Mouse (Mus musculus) B cell, adult 2 months (primary cell): ENCODE results near the gene Prep.
A peak's percentile ranks its signal among the peaks of the same experiment; 100 is the strongest.
"Not testable (repeated sequence)": the region's sequence is repeated elsewhere in the genome, so short reads cannot be mapped to it uniquely, and the experiment has no call there.

Experiments used
- DNase-seq, 2 experiments: peaks; one replicate each; pipeline ENCODE4 v3.0.0; 2022

Prep gene

DNA sequence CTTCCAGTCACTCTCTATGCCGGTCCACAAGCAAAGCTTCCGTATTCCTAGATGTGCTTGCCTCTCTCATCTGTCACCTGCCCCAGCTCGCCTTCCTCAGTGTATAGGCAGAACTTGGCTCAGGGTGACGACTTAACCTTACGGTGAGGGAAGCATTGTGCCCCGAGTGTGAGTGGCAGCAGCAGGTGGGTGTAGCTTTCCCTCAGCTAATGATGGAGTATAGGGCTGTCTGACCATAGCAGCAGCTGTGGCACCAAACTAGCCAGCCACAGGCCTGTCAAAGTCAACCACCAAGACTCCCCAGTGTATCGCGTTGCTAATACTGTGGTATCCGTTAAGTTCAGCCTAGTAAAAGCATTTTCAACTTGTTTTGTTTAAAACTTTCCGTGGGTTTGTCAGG, 9.6 kb downstream of the Prep start:
- no peak for DNase-seq

GRCm38 (mm10) chr10:45077353-45077752, 10.3 kb downstream of the Prep start:
- no peak for DNase-seq

DNA sequence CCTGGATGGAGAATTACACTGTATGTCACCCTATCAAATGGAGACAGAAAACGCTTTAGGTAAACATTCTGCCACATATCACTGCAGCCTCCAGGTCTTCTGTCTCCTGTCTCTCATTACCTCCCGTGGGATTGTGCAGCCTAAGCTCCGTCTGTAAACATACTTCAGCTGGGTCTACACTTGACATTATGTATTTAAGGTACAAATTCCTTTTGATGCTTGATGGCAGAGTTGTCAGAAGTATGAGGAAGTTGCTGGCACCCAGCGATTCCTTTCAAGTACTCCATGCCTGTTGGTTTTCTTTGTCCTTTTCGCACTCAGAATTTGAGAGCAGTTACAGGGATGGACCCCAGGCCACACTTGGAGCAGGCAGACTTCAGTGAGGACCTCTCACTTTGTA, 12.8 kb downstream of the Prep start:
- DNase-seq: no peak

DNA sequence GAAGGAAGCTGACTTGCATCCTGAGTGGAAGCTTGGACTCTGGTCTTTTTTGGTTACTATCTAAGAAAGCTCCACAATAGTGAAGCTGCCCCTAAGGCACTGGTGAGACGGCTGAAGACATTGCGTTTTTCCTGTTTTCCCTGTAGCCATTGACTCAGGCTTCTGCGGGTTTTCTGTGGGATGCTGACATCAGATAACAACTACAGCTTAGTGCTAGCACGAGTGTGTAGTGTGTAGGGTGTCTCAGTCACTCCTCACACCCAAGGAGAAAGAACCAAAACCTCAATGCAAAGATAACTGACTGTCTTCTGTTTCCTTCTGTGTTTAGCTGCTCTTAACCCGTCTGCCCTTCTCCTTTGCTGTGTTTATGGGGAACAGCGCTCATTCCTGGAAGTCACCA, 13.5 kb downstream of the Prep start:
- no peak for DNase-seq

- DNase-seq: no peak
These were observed 15.7 kb downstream of the Prep start for GRCm38 (mm10) chr10:45082730-45083129.

- DNase-seq: not testable (repeated sequence)
These were observed 17.0 kb downstream of the Prep start for GRCm38 (mm10) chr10:45084002-45084401.

DNA sequence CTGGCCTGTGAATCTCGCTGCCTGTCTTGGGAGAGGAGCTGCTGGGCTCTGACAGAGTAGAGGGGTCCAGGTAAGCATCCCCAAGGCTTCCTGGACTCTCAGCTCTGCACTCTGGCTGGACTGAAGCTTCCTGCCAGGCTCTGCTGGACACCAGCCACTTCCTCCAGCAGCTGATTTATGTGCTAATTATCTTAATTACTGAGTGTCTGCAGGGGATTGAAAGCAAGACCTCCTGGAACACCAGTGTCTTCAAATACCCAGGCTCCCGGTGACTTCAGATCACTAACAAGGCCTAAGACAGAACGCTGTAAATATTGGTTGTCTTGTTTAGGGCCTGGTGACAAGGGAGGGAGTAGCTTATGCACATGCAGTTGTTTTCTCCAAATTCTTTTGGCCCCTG, 17.5 kb downstream of the Prep start:
- no peak for DNase-seq

- no peak for DNase-seq
These were observed 18.3 kb downstream of the Prep start for GRCm38 (mm10) chr10:45085315-45085714.

- peak; percentile 53 to 56 for DNase-seq
These were observed 19.6 kb downstream of the Prep start for GRCm38 (mm10) chr10:45086637-45087036.

DNA sequence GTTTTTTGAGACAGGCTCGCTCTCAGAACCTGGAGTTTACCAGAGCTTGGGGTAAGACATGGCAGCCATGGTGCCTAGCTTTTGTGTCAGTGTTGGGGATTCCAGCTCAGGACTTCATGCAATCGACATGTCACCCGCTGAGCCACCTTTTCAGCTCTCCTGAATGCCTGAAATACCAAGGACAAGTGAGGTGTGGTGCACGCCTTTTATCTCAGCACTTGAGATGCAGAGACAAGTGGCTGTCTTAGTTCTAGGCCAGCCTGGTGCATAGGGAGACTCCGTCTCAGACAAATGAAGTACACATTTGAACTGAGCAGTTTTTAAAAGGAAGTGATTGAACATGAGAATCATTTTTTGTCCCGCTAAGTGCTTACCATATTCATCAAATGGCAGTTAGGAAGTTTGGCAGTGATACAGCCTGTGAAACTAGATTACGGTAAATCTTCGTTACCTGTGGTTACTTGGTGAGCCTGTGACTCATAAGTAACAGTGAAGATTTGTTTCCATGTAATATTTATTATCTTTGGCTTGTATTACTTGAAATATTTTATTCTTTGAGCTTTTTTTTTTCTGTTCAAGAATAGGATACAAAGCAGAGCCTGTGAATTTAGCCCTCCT, 24.6 kb downstream of the Prep start:
- DNase-seq: no peak

DNA sequence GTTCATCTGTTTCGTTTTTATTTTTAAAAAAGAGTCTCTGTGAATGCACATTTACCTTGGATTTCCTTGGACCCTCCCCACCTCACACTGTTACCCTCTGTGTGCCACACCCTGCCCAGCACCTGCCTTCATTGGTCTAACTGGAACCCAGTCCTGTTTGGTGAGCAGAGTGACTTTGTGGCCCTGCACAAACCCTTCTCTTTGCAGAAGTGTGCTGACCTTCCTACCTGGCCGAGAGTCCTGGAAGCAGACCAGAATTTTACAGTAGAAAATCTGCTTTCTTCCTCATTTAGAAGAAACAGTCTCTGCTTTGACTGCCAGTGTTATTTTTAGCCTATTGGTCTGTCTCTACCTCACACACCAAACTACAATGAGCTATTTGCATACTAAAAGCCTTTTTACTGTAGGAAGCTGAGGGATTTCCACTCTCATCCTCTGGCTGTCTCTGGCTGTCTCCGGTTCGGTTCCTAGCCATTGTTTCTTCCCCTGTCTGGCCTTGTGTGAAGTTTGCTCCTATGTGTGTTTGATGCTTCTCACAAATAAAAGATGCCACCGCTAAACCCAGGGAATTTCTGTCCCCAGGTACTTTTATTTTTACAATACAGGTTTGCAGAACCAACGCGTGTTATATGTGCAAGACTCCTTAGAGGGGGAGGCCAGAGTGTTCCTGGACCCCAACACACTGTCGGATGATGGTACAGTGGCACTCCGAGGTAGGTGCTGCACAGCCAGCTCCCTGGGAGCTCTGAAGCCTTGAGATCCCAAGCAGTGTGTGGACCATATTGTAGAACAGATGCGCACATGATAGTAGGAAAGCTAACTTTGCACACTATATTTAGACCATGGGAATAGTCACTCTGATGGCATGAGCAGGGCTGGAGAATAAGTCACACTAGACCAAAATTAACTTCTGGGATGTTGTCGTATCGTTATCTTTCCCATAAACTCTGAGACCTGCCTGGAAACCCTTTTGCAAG, 25.4 kb downstream of the Prep start:
- DNase-seq: no peak

DNA sequence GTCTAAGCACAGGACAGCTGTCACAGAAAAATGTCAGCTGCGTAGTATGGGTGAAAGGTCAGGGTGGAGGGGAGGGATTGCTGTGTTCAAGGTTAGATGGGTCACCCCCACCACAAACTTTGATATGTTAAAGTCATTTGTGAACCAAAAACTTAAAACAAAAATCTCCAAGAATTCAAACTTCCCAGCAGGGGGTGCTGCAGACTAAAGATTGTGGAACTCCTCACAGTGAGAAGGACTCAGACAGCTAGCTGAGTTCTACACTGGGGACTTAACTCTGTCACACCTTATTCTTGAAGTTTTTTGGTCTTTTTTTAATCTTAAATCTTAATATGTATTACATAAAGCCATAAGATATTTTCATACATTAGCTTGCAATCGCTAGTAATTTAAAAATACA, 31.7 kb downstream of the Prep start:
- DNase-seq: peak; percentile 80 to 83

DNA sequence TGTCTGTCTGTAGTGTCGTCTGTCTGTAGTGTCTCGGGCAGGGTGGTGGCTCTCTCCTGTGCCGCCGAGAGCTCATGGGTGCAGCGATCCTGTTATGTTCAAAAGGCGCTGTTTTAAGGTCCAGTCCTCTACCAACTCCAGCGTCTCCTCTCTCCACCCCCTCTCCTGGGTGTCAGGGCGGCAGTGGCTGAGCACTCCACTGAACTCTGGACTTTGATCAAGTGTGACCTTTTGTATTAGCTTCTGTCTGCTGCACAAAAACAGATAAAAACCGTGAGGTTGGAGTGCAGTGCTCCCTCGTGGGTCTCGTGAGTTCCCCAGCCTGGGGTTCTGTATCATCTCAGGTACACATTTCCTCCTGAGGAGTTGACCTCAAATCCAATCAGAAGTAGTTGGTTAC, 33.5 kb downstream of the Prep start:
- peak in 1 of 2 experiments; percentile 16 for DNase-seq

DNA sequence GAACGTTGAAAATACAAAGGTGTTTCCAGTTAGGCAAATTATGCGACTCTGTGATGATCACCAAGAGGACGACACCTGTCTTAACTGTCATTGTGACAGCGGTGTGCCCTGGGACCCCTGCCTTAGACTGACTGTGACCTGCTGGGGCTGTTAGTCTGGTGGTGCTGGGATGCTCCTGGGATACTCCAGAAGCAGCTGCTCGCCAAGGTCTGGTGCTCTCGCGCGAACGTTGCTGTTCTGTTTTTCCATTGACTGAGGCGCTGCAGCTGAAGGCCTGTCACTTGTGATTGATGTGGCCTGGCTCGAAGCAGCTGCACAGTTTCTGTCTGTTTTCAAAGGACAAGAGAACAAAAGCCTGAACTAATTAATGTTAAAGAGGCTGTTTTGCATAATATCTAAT, 36.2 kb downstream of the Prep start:
- peak; percentile 16 to 19 for DNase-seq

DNA sequence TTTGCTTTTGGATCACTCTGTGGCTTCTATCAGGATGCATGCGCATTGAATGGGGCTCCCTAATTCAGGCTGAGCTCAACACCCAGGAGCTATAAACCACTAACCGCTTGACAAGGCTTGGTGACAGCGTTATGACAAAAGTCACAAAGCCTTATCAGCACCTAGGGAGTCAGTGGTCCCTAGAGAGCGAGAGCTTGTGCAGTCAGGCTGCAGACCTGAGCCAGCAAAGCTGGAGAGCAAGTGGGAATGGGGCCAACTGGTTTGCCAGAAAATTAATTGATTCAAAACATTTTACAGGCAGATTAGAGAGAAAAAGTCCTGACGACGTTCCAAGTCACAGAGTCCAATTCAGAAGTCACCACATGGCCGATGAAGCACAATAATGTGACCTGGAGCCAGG, 37.1 kb downstream of the Prep start:
- DNase-seq: peak; percentile 45 to 47

DNA sequence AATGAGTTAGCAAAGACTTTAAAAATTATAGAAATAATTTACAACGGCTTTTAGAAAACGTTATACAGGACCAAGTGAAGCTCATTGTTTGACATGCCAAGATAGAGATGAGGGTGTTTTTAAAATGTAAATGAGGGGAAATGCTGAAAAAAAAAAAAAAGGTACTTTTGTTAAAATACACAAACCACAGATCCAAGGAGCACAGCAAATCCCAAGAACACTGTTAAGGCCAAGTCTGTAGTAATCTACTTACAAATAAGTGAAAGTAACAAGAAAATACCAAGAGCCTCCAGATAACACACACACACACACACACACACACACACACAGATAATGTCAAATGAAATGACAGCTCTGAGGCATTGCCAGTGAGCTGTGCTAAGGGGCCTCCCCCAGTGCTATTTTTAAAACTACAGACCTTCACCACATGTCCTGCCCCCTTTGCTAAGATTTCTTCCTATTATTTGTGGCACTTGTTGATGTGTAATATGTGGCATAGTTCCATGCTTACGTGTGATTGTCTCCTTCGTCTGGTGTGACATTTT, 37.6 kb downstream of the Prep start:
- peak; percentile 59 to 66 for DNase-seq

DNA sequence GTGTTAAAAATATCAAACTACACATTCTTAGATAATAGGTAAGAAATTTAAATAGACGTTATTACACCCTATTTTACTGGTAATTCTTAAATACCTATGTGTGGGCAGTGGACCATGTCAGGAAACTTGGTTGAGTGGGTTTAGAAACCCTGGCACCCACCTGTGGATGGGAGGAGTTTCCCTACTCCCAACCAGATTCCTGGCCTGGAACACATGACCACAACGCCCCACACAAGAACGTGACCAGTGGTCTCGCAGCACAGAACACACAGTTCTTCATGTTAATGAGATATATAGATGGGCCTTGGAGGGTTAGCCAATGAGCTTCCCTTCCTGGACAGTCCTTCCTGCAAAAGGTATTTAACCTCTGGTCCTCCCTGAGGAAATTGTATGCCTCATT, 39.5 kb downstream of the Prep start:
- DNase-seq: no peak

DNA sequence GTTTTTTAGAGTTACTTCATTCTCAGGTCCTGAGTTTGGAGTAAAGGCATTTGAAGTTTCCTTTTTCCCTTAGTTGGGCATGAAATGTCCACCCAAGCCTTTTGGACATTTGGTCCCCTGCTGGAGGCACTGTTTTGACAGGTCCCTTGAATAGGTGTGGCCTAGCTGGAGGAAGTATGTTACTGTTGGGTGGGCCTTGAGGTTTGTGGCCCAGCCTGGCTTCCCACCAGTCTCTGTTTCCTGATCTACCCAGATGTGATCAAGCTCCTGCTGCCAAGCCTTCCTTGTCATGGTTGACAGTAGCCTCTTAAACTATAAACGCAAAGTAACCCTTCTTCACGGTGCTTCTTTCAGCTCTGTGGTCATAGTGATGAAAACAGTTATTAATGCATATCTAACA, 40.3 kb downstream of the Prep start:
- DNase-seq: no peak

- DNase-seq: no peak
These were observed 42.0 kb downstream of the Prep start for GRCm38 (mm10) chr10:45109041-45109440.

- no peak for DNase-seq
These were observed 43.0 kb downstream of the Prep start for GRCm38 (mm10) chr10:45109974-45110373.

GRCm38 (mm10) chr10:45112927-45113326, 45.9 kb downstream of the Prep start:
- DNase-seq: no peak

DNA sequence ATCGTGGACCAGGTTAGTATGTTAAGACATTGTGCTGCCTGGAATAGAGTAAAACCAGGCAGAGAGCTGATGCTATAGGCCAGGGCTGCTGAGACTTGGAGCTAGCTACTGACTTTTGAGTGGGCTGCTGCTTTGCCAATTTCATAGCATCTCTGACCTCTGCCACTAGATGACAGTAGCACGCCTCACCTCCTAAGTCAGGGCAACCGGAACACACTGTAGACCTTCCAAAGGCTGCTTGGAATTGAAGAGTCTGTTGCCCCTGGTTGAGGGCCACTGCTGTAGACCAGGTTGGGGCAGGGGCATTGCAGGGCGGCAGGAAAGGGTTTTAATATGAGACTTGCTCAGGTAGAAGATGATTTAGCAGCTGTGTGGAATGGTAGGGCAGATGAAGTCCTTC, 47.5 kb downstream of the Prep start:
- no peak for DNase-seq

GRCm38 (mm10) chr10:45116832-45117231, 49.8 kb downstream of the Prep start:
- no peak for DNase-seq

DNA sequence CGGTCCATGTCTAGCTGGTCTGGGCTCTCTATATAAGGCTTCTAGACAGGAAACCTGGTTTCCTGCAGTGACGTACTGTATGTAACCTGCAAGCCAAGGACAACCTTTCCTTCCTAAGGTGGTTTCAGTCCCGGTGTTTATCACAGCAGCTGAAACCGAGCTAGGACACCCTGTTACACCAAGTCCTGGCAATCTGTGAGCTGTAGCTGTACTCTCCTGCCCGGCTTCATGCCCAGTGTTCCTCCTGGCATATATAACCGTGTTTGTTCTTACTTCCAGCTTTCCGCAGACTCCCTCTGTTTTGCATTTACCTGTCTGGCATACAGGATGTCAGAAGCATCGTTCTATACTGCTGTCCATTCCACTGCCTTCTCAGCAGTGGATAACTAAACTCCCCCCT, 51.4 kb downstream of the Prep start:
- DNase-seq: no peak
